Mouse (Mus musculus): ENCODE results near the gene Gm49340. TPM values are rescaled to one million over a fixed set of nuclear protein-coding genes. Genes with fewer than 3 reads are reported as not detected.

The Gm49340 gene
- total RNA-seq, 2 experiments from 2014 or later, result not detected

Other genes with a start within 250 kb of the Gm49340 start
- under 1 TPM in 1 of 2 experiments, not detected in 1; 0.12 TPM for gene Itgae, start 239.2 kb upstream of the Gm49340 start, total RNA-seq (2021)
- under 1 TPM; 0.12 TPM for gene Haspin, start 191.4 kb upstream of the Gm49340 start, total RNA-seq (2021)
- under 1 TPM; 0.35 to 0.54 TPM for gene P2rx5, start 169.3 kb upstream of the Gm49340 start, total RNA-seq (2021)
- 10 to 100 TPM; 48.0 to 53.3 TPM for gene Emc6, start 152.7 kb upstream of the Gm49340 start, total RNA-seq (2021)
- gene Tax1bp3, start 152.7 kb upstream of the Gm49340 start, total RNA-seq (2021), result 10 to 100 TPM in 1 of 2 experiments, 1 to 10 TPM in 1; 9.2 to 10.6 TPM
- 10 to 100 TPM; 18.6 to 20.8 TPM for gene Ctns, start 130.7 kb upstream of the Gm49340 start, total RNA-seq (2021)
- gene Shpk, start 130.3 kb upstream of the Gm49340 start, total RNA-seq (2021), result 1 to 10 TPM; 2.8 to 2.9 TPM
- gene Trpv1, start 95.4 kb upstream of the Gm49340 start, total RNA-seq (2021), result under 1 TPM in 1 of 2 experiments, not detected in 1; 0.21 TPM
- under 1 TPM; 0.30 to 0.44 TPM for gene Trpv3, start 62.4 kb upstream of the Gm49340 start, total RNA-seq (2021)
- 10 to 100 TPM; 12.4 to 13.4 TPM for gene Aspa, start 145 bp upstream of the Gm49340 start, total RNA-seq (2021)
- gene Spata22, start within 50 bp of the Gm49340 start, total RNA-seq (2021), result not detected
- gene Olfr20, start 21.0 kb downstream of the Gm49340 start, total RNA-seq (2021), result not detected
- not detected for gene Olfr376, start 41.5 kb downstream of the Gm49340 start, total RNA-seq (2021)
- gene Olfr1, start 69.9 kb downstream of the Gm49340 start, total RNA-seq (2021), result not detected
- gene Olfr378, start 98.7 kb downstream of the Gm49340 start, total RNA-seq (2021), result not detected
- gene Olfr380, start 127.8 kb downstream of the Gm49340 start, total RNA-seq (2021), result not detected
- not detected for gene Olfr381, start 161.9 kb downstream of the Gm49340 start, total RNA-seq (2021)
- gene Olfr382, start 187.5 kb downstream of the Gm49340 start, total RNA-seq (2021), result not detected

Measured in left cerebral cortex, adult 18-20 months (tissue).